Mouse (Mus musculus) hindbrain, embryonic 13.5 days (tissue): Measurements from ENCODE around the gene Klf13. TPM values are rescaled to one million over a fixed set of nuclear protein-coding genes. Genes with fewer than 3 reads are reported as not detected.

Experiments
- ATAC-seq: fragments of 200-750 bp; cut with Nextera tagmentation; 2 replicates; pipeline ENCODE4 v1.8.0; 2017; ENCODE audit warnings: moderate TSS enrichment; ENCODE audit not compliant: low FRiP score
- H3K27ac ChIP-seq: fragments of 300-500 bp; sonication (generic); 2 replicates; pipeline ENCODE4 v1.5.1; 2015; ENCODE audit warnings: inconsistent platforms, mild to moderate bottlenecking, moderate library complexity
- H3K27me3 ChIP-seq: fragments of 300-500 bp; sonication (generic); 2 replicates; pipeline ENCODE4 v1.6.1; 2015; ENCODE audit warnings: mild to moderate bottlenecking, inconsistent platforms
- H3K36me3 ChIP-seq: fragments of 300-500 bp; sonication (generic); 2 replicates; pipeline ENCODE4 v1.6.1; 2015; ENCODE audit warnings: mild to moderate bottlenecking, inconsistent platforms
- H3K4me1 ChIP-seq: fragments of 300-500 bp; sonication (generic); replicated peaks from 2 replicates; pipeline ENCODE4 v1.6.1; 2015; ENCODE audit warnings: inconsistent platforms
- H3K4me2 ChIP-seq: fragments of 300-500 bp; sonication (generic); 2 replicates; pipeline ENCODE4 v1.6.1; 2015; ENCODE audit warnings: inconsistent platforms, mild to moderate bottlenecking, moderate library complexity
- H3K4me3 ChIP-seq: fragments of 300-500 bp; sonication (generic); 2 replicates; pipeline ENCODE4 v1.5.1; 2015; ENCODE audit warnings: mild to moderate bottlenecking, inconsistent platforms
- H3K9ac ChIP-seq: fragments of 300-500 bp; sonication (generic); 2 replicates; pipeline ENCODE4 v1.6.1; 2015; ENCODE audit warnings: mild to moderate bottlenecking, inconsistent platforms
- H3K9me3 ChIP-seq: fragments of 300-500 bp; sonication (generic); 2 replicates; pipeline ENCODE4 v1.6.1; 2016; ENCODE audit warnings: inconsistent platforms
- WGBS: fragments of 180-500 bp; shearing (Covaris S2); methylation state at CpG from one replicate; pipeline ENCODE4 v1.1.7; 2015; 5-methylcytosine and 5-hydroxymethylcytosine counted together
- polyA plus RNA-seq: library from polyadenylated mRNA; unstranded; fragments of >200 nt; fragmentation: Nextera tagmentation; extraction: Ambion mirVana; gene quantifications from 2 replicates; pipeline ENCODE4 v1.2.1, GENCODE M21; 2015

Klf13 gene
- polyA plus RNA-seq, 1 experiment from 2014 or later: 25.7 TPM

DNA sequence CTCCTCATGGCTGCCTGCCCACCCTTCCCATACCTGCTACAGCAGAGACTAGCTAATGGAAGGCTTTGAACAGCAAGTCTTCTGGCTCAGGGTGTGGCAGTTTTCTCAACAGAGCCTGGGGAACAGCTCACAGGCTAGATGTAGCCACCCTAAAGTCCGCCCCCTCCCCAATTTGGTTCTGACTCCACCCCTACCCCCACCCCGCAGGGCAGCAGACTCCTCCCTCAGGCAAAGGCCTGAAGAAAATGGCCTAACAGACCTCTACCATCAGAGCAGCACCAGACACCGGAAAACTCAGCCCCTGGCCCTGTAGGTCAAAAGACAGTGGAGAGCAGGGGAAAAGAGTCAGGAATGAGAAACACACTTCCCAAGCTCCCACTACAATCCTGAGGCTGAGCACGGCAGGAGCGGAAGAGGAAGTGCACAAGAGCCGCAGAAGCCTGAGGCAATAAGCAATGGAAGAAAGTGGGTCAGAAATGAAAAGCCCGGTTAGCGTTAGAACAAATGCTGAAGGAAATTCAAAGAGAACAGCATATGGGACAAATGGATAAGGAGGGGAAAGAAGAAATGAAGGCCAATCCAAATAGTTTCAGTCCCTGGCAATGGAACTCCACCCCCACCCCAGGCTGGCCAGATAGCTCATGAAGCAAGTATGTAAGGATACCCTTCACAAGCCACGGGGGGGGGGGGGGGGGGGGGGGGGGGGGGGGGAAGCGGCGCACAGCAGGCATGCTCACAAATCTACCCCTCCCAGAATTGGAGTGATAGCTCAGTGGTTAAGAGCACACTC, 30.0 kb downstream of the Klf13 start:
- H3K27me3 ChIP-seq: no peaks in the 10 kb centered on the region
- H3K27ac ChIP-seq: peak overlapping the region; percentile 66
- 46% methylated on average over 9 of the region's 11 CpGs for WGBS
- no peak overlapping the region for H3K9ac ChIP-seq
- 0 out of 2 replicates have a peak overlapping the region, but pooled peaks have one; percentile 10 for H3K4me2 ChIP-seq
- ATAC-seq: no peak
- H3K36me3 ChIP-seq: no peaks in the 10 kb centered on the region
- no peaks in the 10 kb centered on the region for H3K9me3 ChIP-seq
- H3K4me3 ChIP-seq: no peak overlapping the region
- peaks cover 62% of the 10 kb centered on the region for H3K4me1 ChIP-seq

DNA sequence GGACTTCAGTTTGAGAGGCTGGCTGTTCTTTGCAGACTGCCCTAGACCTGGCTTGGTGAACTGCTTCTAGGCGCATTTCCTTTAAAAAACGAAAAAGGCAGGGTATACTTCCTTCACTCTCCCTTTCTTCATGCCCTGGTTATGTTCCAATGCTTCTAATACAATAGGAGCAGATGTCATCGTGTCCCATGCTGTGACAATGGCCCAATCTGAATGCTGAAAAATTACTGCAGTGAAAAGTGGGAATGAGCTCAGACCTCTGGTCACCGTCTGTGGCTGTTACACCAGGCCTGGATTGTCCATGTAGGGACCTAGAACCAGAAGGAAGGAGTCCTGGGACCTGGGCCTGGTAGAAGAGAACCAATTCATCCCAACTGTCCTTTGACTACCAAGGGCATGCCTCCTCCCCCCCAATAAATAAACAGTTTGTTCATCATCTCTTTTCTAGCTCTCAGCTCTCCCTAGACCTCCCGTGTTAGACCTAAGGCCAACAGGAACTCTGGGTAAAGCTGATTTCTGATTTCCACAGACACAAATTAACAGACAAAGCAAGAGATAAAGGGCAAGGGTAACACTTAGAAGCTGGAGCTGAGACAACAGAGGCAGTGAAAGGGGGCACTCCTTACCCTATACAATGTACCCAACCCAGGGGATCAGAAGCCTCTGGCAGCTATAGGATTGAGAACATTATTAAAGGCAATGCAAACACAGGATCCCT, 30.8 kb downstream of the Klf13 start:
- no peaks in the 10 kb centered on the region for H3K27me3 ChIP-seq
- 76% methylated on average over 5 of the region's 5 CpGs for WGBS
- H3K9me3 ChIP-seq: no peaks in the 10 kb centered on the region
- H3K4me2 ChIP-seq: no peak overlapping the region
- H3K9ac ChIP-seq: no peak overlapping the region
- H3K4me3 ChIP-seq: no peak overlapping the region
- no peaks in the 10 kb centered on the region for H3K36me3 ChIP-seq
- peak overlapping the region; percentile 66 for H3K27ac ChIP-seq
- peaks cover 62% of the 10 kb centered on the region for H3K4me1 ChIP-seq
- no peak for ATAC-seq

DNA sequence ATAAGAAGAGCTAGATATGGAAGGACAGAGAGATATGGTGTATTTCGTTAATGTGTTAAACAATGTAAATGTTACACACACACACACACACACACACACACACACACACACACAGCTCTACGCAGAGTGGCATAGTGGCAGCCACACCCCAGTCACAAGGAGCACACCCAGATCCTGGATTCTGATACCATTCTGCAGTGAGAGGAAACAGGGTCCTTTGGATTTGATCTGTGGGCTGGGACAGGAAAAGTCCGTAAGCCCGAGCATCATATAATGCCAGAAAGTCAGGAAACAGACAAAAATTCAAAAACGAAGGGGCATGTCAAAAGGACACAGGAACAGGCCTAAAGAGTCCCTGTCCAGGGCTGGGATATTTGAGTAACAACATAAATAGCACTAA, 33.1 kb downstream of the Klf13 start:
- no peaks in the 10 kb centered on the region for H3K36me3 ChIP-seq
- H3K9me3 ChIP-seq: no peaks in the 10 kb centered on the region
- no peak for ATAC-seq
- no peak overlapping the region for H3K9ac ChIP-seq
- H3K27me3 ChIP-seq: no peaks in the 10 kb centered on the region
- no peak overlapping the region for H3K4me2 ChIP-seq
- H3K4me3 ChIP-seq: no peak overlapping the region
- peaks cover 58% of the 10 kb centered on the region for H3K4me1 ChIP-seq
- WGBS: 94% methylated on average over 5 of the region's 5 CpGs
- H3K27ac ChIP-seq: no peak overlapping the region

DNA sequence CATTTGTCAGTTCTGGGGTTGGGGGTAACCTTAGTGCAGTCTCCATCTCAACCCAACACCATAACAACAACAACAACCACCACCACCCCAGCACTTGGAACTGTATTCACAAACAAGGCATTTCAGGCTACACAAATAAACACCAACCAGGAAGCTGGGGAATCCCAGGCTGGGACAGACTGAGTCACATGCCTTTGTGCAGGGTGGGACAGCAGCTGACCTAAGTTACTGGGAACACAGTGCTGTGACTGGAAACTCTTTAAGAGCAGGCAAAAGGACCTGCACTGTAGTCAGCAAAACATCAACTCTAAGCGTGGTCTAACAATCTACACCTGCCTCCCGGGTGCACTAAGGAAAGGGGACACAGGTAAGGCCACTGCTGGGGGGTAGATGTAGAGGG, 33.5 kb downstream of the Klf13 start:
- Histone ChIP-seq H3K27ac (no peak overlapping the region), H3K9me3 (no peaks in the 10 kb centered on the region), H3K4me2 (no peak overlapping the region), H3K4me1 (peaks cover 58% of the 10 kb centered on the region), H3K36me3 (no peaks in the 10 kb centered on the region), H3K9ac (no peak overlapping the region), H3K4me3 (no peak overlapping the region), H3K27me3 (no peaks in the 10 kb centered on the region)
- 93% methylated on average over 2 of the region's 2 CpGs for WGBS
- ATAC-seq: no peak

DNA sequence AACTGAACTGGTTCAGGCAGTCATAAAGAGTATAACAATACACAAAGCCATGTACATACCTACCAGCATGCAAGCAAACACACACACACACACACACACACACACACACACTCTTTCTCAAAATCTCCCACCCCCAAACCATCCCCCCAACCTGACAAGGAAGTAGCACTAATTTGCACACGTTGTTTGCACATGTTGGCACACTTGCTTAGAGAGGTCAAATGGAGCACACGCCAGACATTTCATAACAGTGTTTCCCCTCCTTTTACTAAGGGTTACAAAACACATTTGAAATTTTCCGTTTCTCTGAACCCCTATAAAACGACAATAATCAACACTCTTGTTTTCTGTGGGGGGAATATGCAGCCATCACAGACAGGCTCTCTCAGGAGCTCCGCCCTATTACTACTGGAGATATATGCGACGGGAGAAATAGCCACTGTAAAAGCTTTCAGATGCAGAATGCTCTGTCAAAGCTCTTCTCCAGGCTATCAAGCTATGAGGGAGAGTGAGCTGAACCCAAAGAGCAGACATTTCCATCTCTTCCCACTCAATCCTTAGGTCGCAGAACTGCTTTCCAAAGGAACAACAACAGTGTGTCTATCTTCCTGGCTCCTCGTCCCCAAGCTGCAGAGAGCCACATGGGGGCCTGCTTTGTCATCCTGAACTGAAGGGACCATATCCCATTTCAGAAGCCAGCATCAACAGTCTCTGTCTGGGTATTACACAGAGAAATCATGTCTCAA, 34.9 kb downstream of the Klf13 start:
- 70% methylated on average over 9 of the region's 9 CpGs for WGBS

DNA sequence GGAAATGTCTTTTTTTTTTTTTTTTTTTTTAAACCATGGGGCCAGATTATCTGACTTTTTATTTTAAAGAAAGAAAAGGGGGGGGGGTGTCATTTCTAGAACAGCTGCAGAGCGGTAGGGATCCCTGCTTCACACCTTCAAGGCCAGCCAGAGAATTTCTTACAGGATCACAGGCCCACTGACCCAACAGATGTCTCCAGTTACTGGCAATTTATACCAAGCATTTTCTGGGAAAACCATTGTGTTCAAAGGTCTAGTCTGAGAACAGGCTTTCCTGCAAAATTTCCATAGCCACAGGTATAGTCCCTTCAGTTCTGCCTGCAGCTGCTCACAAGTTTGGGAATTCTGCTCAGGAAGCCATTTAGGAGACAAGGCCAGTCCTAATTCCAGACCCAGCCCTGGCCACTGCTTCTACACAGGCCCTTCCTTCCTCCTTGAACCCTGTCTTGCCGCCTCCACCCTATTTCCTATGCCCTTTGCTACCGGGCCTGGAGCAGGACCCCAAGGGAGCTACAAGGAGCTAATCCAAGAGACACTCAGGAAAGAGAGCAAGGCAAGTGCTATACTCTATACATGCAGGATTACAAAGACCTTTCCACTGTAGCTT, 36.0 kb downstream of the Klf13 start:
- Histone ChIP-seq H3K27me3 (no peaks in the 10 kb centered on the region), H3K36me3 (no peaks in the 10 kb centered on the region), H3K4me3 (no peak overlapping the region), H3K9ac (no peak overlapping the region), H3K9me3 (no peaks in the 10 kb centered on the region), H3K27ac (no peak overlapping the region), H3K4me2 (no peak overlapping the region), H3K4me1 (peaks cover 46% of the 10 kb centered on the region)
- no peak for ATAC-seq
- WGBS: 63% methylated on average over 3 of the region's 3 CpGs

More for the DNA sequence above, 34.9 kb downstream of the Klf13 start:
- H3K27ac ChIP-seq: no peak overlapping the region
- no peak for ATAC-seq
- H3K9me3 ChIP-seq: no peaks in the 10 kb centered on the region
- H3K4me3 ChIP-seq: no peak overlapping the region
- no peaks in the 10 kb centered on the region for H3K27me3 ChIP-seq
- H3K36me3 ChIP-seq: no peaks in the 10 kb centered on the region
- no peak overlapping the region for H3K4me2 ChIP-seq
- H3K9ac ChIP-seq: no peak overlapping the region
- H3K4me1 ChIP-seq: peaks cover 50% of the 10 kb centered on the region

DNA sequence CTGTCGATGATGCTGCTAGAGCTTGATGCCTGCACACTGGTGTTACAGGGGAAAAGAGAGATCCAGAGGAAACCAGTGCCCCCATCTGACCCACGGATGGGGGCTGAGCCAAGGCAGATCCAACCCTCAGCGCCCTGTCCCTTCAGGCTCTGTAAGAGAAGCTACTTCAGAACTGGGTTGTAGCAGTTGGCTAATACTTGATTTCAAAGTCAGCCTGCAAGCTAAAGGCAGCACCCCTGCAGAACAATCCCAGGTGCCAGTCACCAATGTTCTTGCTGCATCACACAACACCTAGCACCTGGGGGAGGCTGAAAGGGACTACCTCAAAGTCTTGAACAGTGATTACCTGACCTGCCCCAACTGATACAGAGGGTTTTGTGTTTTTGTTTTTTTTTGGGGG, 36.8 kb downstream of the Klf13 start:
- Histone ChIP-seq H3K27me3 (no peaks in the 10 kb centered on the region), H3K9me3 (no peaks in the 10 kb centered on the region), H3K4me1 (peaks cover 51% of the 10 kb centered on the region), H3K4me2 (no peak overlapping the region), H3K9ac (0 out of 2 replicates have a peak overlapping the region, but pooled peaks have one; percentile 24), H3K4me3 (no peak overlapping the region), H3K36me3 (no peaks in the 10 kb centered on the region), H3K27ac (peak overlapping the region; percentile 32; the same call in 1 of the 2 replicates)
- 78% methylated on average over 3 of the region's 3 CpGs for WGBS
- ATAC-seq: no peak

DNA sequence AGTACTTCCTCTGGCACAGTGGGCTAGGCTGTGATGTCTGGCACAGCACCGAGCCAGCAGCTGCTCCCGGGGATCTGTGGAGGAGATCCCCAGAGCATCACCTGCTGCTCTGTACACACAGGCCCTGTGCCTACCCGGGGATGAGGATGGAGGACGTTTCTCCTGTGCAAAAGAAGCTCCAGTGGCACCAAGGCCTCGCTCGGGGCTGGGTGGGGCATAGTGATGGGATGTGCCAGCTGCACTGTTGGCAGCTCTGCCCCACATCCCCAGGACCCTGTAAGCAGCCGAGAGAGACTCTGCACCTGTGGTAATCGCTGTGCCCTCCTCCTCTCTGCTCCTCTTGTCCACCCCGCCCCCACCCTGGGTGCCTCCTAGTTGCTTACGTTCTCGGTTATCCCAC, 37.4 kb downstream of the Klf13 start:
- H3K9me3 ChIP-seq: no peaks in the 10 kb centered on the region
- no peak overlapping the region for H3K4me3 ChIP-seq
- peak overlapping the region; percentile 32; the same call in 1 of the 2 replicates for H3K27ac ChIP-seq
- no peak for ATAC-seq
- H3K9ac ChIP-seq: 0 out of 2 replicates have a peak overlapping the region, but pooled peaks have one; percentile 24
- 46% methylated on average over 11 of the region's 11 CpGs for WGBS
- H3K36me3 ChIP-seq: no peaks in the 10 kb centered on the region
- H3K4me1 ChIP-seq: peaks cover 57% of the 10 kb centered on the region
- H3K4me2 ChIP-seq: no peak overlapping the region
- H3K27me3 ChIP-seq: no peaks in the 10 kb centered on the region

DNA sequence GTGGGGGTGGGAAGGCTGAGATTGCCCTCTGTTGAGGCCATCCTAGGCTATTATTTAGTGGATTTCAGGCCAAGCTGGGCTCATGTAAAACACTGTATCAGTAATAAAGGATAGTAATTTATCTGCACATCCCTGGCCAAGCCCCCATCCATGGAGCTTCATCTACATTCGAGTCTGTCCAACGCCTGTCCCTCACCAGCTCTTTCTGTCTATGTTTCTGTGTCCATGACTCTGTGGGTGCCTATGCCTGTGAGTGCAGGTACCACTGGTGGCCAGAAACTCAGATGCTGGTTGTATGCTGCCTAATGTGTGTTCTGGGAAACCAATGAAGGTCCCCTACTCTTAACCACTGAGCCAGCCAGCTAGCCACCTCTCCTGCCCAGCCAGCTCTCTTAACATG, 38.3 kb downstream of the Klf13 start:
- Histone ChIP-seq H3K27ac (no peak overlapping the region), H3K4me2 (no peak overlapping the region), H3K36me3 (no peaks in the 10 kb centered on the region), H3K4me1 (peaks cover 61% of the 10 kb centered on the region), H3K9me3 (no peaks in the 10 kb centered on the region), H3K9ac (no peak overlapping the region), H3K4me3 (no peak overlapping the region), H3K27me3 (no peaks in the 10 kb centered on the region)
- no peak for ATAC-seq
- 92% methylated on average over 2 of the region's 2 CpGs for WGBS

DNA sequence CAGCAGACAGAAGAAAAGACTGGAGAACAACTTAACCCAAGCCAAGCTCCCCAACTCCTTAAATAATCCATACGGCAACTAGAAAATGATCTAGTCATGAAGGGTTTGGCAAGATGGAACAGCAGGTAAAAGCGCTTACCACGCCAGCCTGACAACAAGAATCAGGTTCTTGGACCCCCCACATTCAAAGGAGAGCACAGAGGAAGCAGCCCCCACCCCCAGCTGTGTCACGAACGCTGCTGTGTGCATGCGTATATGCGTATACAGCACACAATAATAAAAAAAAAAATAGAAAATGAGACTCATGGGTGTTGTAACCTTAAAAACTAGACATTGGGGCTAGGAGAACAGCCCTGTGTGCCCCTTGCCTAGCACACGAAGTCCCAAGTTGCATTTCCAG, 38.8 kb downstream of the Klf13 start:
- no peak for ATAC-seq
- Histone ChIP-seq H3K27me3 (no peaks in the 10 kb centered on the region), H3K27ac (no peak overlapping the region), H3K4me1 (peaks cover 61% of the 10 kb centered on the region), H3K4me2 (no peak overlapping the region), H3K36me3 (no peaks in the 10 kb centered on the region), H3K4me3 (no peak overlapping the region), H3K9me3 (no peaks in the 10 kb centered on the region), H3K9ac (no peak overlapping the region)
- 90% methylated on average over 8 of the region's 8 CpGs for WGBS

DNA sequence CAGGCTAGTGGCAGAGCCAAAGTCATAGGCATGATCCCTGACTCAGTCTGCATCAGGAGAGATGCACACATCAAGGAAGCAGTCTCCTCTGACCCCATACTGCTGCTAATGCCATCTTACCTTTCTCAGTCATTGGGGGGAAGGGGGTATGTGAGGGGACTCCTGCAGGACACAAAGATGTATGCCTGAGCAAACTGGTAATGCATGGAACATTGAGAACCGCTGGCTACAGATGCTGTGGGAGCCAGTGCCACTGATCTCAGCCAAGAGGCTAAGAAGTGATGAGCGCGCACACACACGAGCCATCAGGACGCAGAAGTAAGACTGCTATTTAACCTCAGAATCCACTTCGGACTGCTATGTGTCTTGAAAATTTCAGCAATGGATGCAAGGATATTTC, 40.5 kb downstream of the Klf13 start:
- peaks cover 55% of the 10 kb centered on the region for H3K4me1 ChIP-seq
- no peak overlapping the region for H3K27ac ChIP-seq
- ATAC-seq: no peak
- 89% methylated on average over 6 of the region's 6 CpGs for WGBS
- H3K27me3 ChIP-seq: no peaks in the 10 kb centered on the region
- H3K36me3 ChIP-seq: no peaks in the 10 kb centered on the region
- H3K4me3 ChIP-seq: no peak overlapping the region
- no peak overlapping the region for H3K4me2 ChIP-seq
- no peaks in the 10 kb centered on the region for H3K9me3 ChIP-seq
- no peak overlapping the region for H3K9ac ChIP-seq

DNA sequence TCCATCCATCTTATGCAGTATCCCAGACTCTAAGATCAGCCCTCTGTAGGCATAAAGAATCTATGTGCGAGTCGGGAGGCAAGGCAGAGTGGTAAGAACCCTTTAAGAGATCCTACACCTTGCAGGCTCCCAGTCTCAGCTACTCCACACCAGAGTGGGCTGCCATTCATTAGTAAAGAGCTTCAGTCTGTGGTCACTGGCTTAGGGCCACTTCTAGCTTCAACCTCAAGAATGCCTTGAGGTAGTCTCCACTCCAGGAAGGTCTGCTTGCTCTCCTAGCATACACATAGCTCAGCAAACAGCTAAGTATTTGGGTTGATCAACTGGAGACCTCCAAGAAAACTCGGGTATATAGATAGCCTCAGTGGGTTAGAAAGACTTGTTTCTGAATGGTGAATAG, 41.1 kb downstream of the Klf13 start:
- H3K27me3 ChIP-seq: no peaks in the 10 kb centered on the region

More for the DNA sequence above, 41.1 kb downstream of the Klf13 start:
- WGBS: 54% methylated on average over 3 of the region's 3 CpGs
- H3K4me1 ChIP-seq: peaks cover 51% of the 10 kb centered on the region
- ATAC-seq: no peak
- peak overlapping the region; percentile 66; the same call in 1 of the 2 replicates for H3K4me2 ChIP-seq
- H3K4me3 ChIP-seq: no peak overlapping the region
- no peak overlapping the region for H3K27ac ChIP-seq
- no peaks in the 10 kb centered on the region for H3K36me3 ChIP-seq
- H3K9me3 ChIP-seq: no peaks in the 10 kb centered on the region
- H3K9ac ChIP-seq: peak overlapping the region; percentile 70
